Mouse (Mus musculus): ENCODE measurements around the gene Vkorc1l1. TPM values are rescaled to one million over a fixed set of nuclear protein-coding genes. Genes with fewer than 3 reads are reported as not detected.
A peak's percentile ranks its signal among the peaks of the same experiment; 100 is the strongest.

Gene Vkorc1l1
- polyA plus RNA-seq, 1 experiment, result 38.1 TPM

DNA sequence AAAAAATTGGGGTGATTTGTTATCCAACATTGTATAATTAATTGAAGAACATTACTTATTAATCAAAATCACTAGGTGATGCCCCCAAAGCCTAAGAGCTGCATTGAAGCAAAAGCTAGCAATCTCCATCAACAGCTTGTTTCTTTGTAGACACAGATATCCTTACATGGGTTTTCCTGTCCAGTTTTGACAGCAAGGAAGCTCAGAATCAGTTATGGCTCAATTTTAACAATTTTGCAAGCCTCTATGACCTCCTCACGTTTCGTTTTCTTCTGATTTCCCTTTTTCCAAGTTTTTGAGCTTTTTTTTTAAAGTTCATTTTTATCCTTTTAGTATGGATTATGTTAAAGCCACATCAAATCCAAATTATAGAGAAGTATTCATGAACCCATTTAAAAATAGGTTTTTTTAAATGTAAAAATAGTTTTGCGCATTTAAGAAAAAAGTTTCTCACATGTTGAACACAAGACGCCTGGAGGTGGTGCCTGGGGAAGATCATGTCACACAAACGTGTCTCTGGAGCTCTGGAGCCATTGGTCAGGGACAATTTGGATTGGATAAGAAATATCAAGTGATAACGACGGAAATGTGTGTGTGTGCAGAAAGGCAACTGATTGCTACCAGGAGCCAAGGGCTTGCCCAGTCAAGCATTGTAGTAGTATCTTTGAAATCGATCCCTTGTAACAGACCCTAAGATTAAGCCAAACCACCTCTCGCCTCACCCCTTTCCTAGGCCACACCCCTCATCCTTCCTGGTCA is 855 bp upstream of the Vkorc1l1 start:
- no peak for DNase-seq (ENCODE audit: extremely low spot score in 1 of 2, low spot score in 1 of 2)

DNA sequence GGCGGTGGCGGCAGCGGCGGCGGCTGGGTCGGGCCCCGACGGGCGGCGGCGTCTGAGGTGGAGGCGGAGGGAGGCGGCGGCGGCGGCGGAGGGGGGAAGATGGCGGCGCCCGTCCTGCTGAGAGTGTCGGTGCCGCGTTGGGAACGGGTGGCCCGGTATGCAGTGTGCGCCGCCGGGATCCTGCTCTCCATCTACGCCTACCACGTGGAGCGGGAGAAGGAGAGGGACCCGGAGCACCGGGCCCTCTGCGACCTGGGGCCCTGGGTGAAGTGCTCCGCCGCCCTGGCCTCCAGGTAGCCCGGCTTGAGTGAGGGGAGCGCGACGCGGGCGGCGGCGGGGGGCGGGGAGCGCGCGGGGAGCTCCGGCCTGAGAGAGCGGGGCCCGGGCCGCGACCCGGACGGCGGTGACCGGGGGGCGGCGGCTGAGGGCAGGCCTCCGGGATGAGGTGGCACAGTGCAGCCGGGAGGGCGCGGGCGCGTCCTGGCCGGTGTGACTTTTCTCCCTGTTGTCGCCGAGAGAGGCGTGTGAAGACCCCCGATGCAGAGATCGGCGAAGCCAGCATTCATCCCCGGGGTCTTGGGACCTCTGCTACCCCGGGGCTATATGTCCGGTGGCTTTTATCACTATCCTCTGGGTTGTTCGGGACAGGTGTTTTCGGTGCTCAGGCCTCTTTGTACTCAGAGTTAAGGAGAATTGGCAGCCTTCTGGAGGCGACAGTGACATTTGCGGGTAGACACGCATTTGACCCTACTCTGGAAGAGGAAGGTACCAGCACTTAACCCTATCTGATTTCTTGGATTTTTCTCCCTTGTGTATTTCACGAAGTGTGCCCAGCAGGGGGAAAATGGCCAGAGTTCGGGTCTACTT is 536 bp downstream of the Vkorc1l1 start:
- DNase-seq (ENCODE audit: extremely low spot score in 1 of 2, low spot score in 1 of 2), result peak in 1 of 2 experiments; percentile 19

DNA sequence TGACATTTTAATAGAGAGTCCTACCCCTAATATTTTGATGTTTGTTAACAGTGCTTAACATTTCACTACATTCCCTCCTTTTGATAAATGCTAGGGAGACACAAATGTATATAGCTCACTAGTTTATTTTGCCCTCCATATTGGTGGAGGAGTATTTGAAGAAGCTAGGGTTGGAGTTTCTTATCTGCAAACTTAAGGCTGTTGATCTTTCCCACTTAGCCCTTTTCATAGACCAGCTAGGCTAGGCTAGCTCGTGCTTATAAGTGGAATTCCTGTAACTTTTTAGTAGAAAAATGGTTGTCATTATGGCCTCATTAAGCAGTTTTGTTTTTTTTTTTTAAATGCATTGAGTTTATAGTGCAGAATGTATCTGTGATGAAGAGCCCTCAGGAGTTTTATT is 1.6 kb downstream of the Vkorc1l1 start:
- DNase-seq (ENCODE audit: extremely low spot score in 1 of 2, low spot score in 1 of 2), result no peak

DNA sequence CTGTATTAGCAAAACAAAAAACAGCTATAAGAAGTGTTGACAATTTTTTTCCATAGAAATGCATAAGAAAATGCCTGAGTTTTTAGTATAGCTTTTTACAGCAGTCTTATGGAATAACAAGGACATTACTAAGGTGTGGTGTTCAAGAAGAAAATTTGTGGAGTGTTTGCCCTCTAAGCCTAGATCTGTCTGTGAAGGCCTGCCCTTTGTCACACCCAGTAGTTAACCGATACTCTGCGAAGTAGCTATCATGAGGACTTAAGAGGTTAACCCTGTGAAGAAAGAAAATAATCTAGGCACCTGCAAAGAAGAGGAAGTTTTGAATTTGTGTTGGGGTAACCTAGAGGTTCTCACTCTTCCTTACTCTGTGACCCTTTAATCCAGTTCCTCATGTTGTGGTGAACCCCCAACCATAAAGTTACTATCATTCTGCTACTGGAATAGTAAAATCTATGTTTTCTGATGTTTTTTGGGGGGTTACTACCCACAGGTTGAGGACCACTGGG is 5.8 kb downstream of the Vkorc1l1 start:
- DNase-seq (ENCODE audit: extremely low spot score in 1 of 2, low spot score in 1 of 2), result no peak

DNA sequence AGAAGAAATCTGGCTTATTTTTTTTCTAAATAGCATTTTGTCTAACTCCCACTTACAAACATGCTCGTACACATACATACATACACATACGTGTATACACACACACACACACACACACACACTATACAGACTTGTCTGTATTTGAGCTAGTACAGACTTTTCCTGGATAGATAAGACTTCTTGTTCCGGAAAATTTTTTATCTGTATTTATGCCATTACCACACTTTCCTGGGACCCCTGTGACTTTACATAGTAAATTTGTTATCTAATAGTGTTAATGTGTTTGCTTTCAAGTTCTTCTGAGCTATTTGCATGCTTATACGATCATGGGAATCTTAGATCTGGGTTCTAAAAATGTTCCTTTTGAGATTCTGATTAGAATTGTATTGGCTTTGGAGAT is 10.4 kb downstream of the Vkorc1l1 start:
- no peak for DNase-seq (ENCODE audit: extremely low spot score in 1 of 2, low spot score in 1 of 2)

DNA sequence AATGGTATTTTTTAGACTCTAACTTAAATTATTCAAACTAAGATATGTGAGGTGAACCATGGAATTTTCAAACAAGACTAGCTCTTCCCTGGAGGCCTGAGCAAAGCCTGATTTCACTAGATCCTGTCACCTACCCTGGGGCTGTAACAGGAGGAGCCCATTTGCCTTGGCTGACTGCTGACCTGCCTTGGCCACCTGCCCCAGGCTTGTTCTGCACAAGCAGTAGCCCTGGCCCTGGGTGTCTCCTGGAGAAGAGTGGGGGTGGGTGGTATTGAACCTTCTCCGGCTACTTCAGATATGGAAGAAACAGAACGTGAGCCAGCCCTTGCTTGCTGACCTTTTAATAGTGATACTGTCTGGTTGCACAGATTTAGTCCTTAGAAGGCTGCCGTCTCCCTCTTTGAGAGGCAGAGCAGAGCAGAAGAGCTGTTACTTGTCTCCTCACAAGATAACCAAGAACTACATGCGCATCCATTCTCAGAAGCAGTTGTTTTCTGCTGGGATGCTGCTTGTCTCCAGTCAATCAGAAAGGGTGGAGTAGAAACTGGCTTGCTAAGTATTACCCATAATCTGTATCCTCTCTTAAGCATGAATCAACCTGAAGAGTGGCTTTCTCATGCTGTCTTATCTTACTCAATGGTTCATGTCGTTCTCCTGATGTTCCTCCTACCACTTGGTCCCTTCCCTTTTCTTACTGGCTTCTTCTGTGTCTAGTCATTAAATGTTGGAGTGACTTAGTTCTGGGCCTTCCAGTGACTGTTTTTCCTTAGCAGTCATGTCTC is 12.9 kb downstream of the Vkorc1l1 start:
- DNase-seq (ENCODE audit: extremely low spot score in 1 of 2, low spot score in 1 of 2), result no peak

DNA sequence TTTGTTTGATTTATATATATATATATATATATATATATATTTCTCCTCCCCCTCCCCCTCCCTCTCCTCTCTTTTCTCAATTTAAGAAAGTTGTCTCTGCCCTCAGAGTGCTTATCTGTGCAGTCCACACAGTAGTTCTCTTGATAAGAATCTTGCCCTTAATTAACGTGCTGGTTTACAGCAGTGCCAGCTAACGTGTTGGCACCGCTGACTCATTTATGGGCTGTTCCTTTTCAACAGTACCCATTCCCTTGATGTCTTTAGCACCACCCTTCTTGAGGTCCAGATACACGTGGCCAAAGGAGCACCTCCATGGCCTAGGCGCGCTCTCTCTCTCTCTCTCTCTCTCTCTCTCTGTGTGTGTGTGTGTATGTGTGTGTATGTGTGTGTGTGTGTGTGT is 14.0 kb downstream of the Vkorc1l1 start:
- DNase-seq (ENCODE audit: extremely low spot score in 1 of 2, low spot score in 1 of 2), result no peak

DNA sequence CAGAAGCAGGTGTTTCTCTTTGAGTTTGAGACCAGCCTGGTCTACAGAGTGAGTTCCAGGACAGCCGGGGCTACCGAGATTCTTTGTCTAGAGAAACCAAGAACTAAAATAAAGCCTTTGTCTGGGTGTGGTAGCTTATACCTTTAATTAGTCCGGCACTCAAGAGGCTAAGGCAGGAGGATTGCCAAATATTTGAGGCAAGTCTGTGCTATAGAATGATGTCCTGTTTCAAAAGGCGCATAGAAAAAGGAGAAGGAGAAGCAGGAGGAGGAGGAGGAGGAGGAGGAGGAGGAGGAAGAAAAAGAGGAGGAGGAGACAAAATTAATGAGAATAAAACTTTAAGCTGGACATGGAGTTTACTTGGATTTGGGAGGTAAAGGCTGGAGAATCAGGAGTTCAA is 21.5 kb downstream of the Vkorc1l1 start:
- DNase-seq (ENCODE audit: extremely low spot score in 1 of 2, low spot score in 1 of 2), result no peak

DNA sequence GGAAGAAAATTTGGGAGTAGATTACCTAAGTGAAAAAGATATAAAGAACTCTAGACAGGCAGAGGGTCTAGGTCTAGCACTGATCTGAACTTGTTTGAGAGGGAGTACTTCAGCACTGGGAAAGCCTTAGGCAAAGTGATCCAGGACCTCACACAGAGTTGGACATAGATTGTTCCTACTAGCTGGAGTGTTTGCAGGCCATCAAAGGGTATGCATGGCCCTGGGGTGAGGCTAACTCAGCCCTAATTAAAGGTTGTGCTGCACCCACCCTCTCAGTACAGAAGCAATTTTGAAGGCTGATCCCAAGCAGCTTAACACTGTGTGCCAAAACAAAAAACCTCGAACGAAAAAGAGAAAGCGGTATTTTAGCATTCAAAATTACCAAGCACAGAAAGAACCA is 24.7 kb downstream of the Vkorc1l1 start:
- no peak for DNase-seq (ENCODE audit: extremely low spot score in 1 of 2, low spot score in 1 of 2)

DNA sequence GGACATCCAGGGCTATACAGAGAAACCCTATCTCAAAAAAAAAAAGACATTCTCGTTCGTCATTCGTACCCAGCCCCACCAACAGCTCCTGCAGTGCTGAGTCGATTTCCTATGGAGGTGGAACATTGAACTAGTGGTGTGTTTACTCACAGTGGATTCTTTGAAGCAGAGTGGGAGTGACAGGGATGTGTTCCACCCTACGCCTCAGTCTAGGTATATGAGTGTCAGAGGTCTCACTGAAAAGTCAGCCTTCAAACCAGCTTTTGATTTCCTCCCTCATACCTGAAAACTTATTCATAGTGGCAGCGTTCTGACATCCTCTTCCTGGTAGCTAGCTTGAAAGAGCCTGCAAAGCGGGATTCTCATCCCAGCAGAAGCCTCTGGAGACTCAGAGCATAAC is 26.6 kb downstream of the Vkorc1l1 start:
- no peak for DNase-seq (ENCODE audit: extremely low spot score in 1 of 2, low spot score in 1 of 2)

DNA sequence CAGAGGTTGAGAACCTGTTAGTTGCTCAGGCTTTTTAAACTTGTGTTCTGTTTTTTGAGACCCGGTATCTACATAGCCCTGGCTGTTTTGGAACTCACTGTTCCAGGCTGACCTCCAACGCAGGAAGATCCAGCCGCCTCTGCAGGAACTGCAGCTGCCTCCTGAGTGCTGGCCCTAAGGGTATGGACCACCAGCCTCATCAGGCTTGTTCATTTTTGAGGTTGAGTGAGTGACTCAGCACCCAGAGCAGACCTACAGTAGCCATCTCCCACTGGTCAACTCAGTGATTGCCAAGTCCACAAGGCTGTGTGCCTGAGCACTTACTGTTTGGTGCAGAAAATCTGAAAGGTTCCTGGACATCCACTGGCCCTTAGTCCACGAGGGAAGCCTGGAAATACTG is 29.7 kb downstream of the Vkorc1l1 start:
- DNase-seq (ENCODE audit: extremely low spot score in 1 of 2, low spot score in 1 of 2), result no peak

DNA sequence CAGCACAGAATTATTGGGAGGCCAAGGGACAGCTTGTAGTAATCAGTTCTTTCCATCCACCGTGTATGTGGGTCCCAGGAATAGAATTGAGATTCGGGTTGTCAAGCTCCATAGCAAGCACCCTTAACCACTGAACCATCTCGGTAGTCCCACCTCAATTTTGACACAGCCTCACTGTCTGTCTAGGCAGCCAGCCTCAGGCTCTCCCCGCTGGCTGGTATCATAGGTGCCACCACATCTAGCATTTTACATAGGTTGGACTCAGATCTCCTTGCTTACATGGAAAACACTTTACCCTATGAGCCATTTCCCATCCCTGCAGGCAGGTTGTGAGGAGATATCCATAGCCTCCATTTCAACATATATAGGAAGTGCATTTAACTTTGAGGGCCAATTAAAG is 32.6 kb downstream of the Vkorc1l1 start:
- no peak for DNase-seq (ENCODE audit: extremely low spot score in 1 of 2, low spot score in 1 of 2)

DNA sequence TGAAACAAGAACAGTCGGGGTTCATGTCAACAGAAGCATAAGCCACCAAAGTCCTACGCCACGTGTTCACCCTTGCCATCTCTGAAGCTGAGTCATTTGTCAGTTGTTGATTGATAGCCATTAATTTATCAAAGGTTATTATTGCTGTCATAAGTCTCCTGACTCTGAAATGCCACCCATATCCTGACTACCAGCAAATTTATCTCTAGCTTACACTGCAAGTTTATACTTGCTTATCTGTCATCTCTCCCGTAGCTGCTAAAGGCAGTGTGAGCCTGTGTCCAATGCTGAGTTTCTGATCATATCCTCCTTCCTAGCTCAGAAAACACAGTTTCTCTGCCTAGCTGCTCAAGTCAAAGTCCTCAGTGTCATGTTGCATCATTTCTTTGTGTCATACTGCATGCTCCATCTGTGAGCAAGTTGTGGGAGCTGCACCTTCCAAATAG is 33.1 kb downstream of the Vkorc1l1 start:
- no peak for DNase-seq (ENCODE audit: extremely low spot score in 1 of 2, low spot score in 1 of 2)

DNA sequence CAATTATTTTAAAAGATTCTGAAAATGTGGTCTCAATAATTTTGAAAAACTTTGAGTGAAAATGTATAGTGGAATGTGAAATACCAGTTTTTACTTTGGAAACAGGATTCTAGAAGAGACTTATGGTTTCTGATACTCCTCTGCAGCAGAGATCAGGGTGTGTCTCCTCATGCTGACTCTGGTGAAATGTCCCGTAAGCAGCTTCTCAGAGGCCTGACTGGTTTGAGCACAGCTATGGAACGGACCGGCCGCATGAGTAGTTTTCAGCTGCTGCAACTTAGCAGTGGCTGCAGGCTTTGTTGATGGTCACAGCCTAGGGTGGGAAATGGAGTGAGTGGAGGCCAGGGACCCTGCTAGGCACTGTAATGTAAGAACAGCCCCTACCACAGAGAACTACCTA is 36.0 kb downstream of the Vkorc1l1 start:
- no peak for DNase-seq (ENCODE audit: extremely low spot score in 1 of 2, low spot score in 1 of 2)

DNA sequence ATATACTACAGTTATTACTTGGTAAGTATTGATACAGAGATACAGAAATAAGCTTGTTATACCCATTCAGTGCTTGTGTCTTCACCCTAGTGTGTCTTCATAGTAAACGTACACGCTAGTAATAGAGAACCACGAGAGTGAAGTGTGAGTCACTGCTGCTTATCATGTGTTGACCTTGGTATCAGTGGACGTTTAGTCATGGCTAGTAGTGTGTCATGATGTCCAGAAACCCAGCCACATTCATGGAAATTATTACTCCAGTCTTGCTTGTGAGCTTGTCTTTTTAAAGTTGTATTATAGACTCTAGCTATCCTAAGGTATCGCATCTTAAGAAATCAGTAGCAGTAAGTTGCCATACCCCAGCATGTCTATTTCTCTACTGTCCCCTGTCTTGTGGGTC is 36.8 kb downstream of the Vkorc1l1 start:
- no peak for DNase-seq (ENCODE audit: extremely low spot score in 1 of 2, low spot score in 1 of 2)

DNA sequence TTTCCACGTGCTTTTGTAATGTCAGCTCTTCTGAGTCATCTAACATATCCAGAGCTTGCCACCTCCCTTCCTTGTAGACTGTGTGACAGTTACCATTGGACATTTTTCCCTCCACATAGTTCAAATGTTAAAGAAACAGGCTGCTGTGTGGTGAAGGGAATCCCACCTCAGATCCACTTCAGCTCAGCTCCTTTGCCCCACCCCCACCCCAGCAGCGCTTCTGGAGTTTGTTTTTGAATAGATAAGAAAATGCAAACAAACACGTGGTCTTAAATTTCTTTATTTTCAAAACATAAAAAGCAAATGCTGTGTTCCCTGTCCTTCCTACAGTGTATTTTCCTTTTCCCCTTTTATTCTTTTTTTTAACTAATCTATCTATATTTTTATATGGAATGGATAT is 38.4 kb downstream of the Vkorc1l1 start:
- no peak for DNase-seq (ENCODE audit: extremely low spot score in 1 of 2, low spot score in 1 of 2)

DNA sequence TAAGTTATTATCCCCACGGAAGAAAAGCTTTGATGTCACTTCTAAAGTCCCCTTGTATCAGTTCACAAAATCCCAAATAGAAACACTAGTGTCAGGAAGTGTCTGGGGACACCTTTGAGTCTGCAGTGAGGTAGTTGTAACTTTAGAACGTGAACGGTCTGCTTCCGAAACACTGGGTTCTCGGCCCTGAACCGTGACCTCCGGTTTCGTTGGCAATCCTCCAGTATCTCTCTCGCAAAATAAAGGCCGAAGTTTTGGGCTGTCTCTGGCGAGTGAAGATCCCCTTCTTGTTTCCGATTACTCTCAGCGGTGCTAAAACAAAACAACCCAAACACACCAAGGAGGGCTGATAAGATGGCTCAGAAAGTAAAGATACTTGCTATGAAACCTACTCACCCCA is 47.6 kb downstream of the Vkorc1l1 start:
- DNase-seq (ENCODE audit: extremely low spot score in 1 of 2, low spot score in 1 of 2), result no peak

DNA sequence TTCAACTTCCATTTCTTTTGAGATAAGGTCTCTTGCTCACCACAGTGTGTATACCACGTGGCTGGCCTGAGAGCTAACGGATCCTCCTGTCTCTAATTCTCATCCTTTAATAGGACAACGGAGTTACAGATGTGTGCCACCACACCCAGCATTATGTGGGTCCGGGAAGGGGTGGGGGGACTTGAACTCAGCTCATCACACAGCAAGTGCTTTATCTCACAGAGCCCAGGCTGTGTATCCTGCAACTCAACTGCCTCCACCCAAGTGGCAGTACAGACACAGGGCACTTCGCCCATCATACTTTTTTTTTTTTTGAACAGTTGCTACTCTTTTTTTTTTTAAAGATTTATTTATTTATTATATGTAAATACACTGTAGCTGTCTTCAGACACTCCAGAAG is 50.1 kb downstream of the Vkorc1l1 start:
- no peak for DNase-seq (ENCODE audit: extremely low spot score in 1 of 2, low spot score in 1 of 2)

DNA sequence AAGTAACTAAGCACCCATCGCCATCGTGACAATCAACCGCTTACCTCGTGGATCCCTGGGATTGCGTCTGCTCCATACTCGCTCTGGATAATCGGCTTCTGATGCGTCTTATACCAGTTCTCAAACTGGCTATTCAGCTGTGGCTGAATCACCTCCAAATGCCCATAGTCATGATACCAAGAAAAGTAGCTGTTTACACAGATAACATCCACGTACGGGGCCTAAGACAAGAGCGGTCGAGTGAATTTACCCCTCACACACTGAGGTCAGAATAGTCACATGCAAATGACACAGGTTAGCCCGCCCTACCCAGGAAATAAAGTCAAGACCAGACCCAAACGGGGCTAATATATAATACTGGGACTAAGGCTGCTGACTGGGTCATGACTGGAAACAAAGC is 51.6 kb downstream of the Vkorc1l1 start:
- no peak for DNase-seq (ENCODE audit: extremely low spot score in 1 of 2, low spot score in 1 of 2)

DNA sequence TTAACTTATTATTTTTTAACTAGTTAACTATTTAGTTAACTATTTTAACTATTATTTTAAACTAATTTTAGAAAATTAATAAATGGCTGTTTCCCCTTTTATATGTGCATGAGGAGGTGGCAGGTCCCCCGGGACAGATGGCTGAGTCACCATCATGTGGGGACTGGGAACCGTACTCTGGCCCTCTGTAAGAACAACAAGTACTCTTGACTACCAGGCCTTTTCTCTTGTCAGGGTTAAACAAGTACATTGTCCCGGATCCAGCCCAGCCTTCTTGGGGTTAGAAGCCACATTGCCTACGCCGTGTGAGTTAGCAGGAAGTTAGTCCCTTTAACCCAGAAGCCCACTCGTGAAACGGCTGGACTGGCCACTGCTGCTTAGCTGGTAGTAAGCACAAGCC is 53.2 kb downstream of the Vkorc1l1 start:
- no peak for DNase-seq (ENCODE audit: extremely low spot score in 1 of 2, low spot score in 1 of 2)

DNA sequence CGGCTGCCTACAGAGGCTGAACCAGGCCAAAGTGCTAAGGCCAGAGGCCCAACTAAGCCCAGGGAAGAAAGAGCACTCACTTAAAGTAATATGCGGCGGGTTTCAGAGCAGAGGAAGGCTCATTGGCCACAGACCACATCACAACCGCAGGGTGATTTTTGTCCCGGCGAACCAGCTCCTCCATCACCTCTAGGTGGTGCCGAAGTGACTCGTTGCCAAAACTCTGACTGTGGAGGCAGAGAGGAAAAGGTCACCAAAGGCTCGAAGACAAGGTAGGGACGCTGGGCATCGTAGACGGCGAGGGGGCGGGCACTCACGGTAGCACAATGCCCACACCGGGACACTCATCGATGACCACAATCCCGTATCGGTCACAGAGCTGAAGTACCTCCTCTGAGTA is 55.9 kb downstream of the Vkorc1l1 start:
- DNase-seq (ENCODE audit: extremely low spot score in 1 of 2, low spot score in 1 of 2), result no peak

Measured in frontal cortex, adult 2 months (tissue).